Mouse (Mus musculus): ENCODE results near the gene Sost.

Sost gene

GRCm38 (mm10) chr11:101982981-101983411 is 16.2 kb upstream of the Sost start:
- DNase-seq = no peak

- no peak for DNase-seq
Measured at GRCm38 (mm10) chr11:101981850-101982249, 15.0 kb upstream of the Sost start.

DNA sequence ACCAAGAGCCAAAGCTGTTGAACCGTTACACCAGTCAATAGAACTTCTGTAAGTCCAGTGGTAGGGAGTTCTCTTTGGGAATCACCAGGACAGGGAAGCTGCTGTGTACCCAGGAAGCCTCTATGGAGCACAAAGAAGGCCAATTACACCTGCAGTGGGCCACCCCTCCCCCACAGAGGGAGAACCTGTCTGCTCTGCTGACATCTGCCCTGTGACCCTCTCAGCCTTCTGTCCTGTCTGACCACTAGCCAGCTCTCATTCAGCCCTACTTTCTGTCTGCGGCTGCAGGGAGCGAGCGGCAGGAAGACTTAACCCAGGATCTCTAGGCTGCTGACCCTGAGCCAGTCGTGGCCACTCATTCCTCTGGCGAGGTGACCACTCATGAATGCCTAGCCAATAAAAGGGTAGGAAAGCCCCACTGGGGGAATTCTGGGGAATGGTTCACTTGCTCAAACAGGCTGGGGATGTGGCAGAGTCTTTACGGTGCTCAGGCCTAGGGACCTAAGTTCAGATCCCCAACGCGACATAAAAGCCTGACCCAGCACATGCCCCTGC is 13.9 kb upstream of the Sost start:
- DNase-seq = no peak

- DNase-seq = no peak
Measured at GRCm38 (mm10) chr11:101979140-101979539, 12.3 kb upstream of the Sost start.

DNA sequence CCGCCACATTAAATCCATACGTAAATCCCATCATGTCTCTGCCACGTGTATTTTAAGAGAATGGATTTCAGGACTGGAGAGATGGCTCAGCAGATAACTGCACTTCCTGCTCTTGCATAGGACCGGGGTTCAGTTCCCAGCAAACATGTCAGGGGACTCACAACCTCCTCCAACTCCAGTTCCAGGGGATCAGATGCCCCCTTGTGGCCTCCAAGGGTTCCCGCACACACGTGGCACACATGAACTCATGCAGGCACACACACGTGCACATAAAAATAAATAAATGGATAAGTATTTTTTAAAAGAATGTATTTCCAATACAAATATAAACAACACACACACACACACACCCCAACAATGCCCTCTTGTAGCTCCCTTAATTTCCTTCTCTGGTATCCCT is 10.1 kb upstream of the Sost start:
- no peak for DNase-seq

DNA sequence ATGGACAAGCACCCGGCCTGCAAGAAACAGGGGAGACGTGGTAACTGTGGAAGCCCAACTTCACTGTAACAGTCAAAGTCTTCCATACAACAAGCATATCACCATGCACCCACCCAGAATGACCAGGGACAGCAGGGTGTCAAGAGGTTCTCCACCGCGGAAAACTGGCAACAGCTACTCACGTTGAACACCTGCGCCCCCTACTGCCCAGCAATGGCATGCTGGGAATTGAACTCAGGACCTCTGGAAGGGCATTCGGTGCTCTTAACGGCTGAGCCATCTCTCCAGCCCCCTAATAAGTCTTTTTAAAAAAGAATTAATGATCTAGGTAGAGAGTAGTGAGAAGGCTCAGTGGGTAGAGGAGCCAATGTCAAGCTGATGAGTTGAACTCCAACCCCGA is 8.1 kb upstream of the Sost start:
- DNase-seq = peak in 1 of 2 experiments; percentile 36

DNA sequence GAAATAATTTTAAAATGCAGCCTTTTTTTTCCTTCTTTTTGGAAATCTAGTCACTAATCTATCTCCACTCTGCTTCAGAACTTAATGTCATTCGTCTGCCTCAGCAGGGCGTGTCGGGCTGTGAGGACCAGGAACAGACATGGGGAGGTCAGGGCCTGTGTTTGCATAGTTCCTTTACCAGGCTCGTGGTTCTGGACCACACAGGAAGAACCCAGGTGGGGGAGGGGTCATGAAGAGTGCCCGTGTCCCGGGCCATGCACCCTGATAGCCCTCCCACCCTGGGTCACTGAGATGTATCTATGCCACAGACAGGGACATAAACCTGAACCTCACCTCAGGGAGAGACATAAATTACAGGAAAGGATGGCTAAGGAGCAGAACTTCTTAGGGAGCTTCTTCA is 7.4 kb upstream of the Sost start:
- no peak for DNase-seq

GRCm38 (mm10) chr11:101973496-101973895 is 6.7 kb upstream of the Sost start:
- no peak for DNase-seq

DNA sequence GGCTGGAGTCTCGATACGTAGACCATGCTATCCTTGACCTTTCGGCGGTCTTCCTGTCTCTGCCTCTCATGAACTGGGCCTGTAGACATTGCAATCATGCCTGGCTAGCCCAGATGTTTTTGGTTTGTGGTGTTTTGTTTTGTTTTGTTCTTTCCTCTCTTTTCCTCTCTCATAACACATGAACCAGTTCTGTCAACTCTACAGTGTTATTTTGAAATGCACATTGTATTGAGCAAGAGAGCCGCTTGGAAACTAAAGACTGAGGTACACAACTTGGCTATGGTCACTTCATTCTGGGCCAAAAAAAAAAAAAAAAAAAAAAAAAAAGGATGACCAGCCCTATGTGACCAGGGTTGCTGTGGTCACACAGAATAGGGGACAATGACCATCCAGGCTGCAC is 5.8 kb upstream of the Sost start:
- DNase-seq = no peak

- no peak for DNase-seq
Measured at GRCm38 (mm10) chr11:101972097-101972496, 5.3 kb upstream of the Sost start.

DNA sequence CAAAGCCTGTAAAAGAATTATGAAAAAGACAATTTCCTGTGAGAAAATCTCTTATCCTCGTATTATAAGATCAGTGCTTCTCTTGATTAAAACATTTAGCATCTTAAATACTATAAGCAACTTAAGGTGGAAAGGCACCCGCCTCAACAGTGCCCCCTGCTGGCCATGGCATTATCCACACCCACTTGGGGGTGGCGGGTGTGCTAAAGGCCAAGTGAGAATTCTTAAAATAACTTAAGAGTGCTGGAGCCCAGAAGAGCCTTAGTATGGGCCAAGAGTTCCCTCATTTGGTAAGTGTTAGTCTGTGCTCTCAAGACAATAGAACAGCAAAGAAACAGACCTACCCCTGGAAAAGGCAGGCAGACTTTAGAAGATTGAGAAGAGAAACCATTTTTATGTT is 4.6 kb upstream of the Sost start:
- DNase-seq = peak; percentile 83 to 85

DNA sequence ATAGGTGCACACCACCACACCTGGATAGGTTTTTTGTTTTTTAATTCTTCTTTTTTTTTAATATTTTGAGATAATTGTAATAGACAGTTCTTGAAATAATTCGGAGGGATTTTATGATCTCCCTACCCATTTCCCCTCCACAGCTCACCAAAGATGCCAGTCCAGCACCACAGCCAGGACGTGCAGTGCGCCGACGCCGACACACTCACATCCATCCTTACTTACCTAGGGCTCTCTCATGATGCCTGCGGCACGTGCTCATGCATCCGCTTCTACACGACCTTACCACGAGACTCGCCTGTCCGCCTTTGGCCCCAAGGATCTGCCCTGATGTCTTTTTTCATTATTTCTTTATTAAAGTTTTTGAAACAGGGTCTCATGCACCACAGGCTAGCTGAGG is 3.0 kb upstream of the Sost start:
- no peak for DNase-seq

- peak; percentile 84 to 85 for DNase-seq
Measured at GRCm38 (mm10) chr11:101968791-101969190, 2.0 kb upstream of the Sost start.

DNA sequence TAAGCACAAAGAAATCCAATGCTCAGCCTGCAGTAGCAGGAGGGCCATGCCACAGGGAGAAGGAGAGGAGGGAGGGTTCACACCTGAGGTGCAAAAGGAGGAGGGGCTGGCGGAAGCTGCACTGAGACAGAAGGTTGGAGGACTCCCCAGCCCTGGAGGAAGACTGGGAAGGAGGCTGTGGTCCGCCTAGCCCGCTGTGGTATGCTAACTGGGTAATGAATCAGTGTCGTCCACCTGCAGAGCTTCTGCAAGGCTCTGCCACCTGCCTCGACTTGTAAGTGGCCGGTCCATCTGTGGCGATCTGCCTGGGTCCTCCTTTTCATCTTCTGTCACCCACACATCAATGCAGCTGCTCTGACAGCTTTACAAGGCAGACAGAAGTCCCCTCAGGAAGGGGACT is 1.5 kb upstream of the Sost start:
- no peak for DNase-seq

DNA sequence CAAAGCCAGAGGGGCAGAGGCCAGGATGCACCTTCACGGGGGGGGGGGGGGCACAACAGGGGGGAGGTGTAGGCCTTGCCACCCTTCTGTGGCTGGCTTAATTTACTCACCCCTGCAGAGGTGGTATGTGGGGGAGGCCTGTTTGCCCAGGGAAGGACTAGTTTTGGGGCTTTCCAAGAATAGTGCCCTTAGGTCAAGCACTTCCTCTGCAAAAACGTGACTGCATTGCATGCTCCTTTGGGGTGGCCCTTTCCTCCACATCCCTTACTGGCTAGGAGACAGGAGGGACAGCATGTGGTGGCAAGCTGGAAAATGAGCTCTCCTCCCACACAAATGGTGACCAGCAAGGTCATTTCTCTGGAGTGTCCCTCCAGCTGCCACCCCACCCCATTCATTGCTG is 1.3 kb downstream of the Sost start:
- peak; percentile 13 to 30 for DNase-seq

- no peak for DNase-seq
Measured at GRCm38 (mm10) chr11:101964647-101965046, 2.2 kb downstream of the Sost start.

GRCm38 (mm10) chr11:101963473-101964291 is 3.1 kb downstream of the Sost start:
- DNase-seq = peak; percentile 41 to 50

GRCm38 (mm10) chr11:101963043-101963442 is 3.8 kb downstream of the Sost start:
- DNase-seq = peak in 1 of 2 experiments; percentile 12

DNA sequence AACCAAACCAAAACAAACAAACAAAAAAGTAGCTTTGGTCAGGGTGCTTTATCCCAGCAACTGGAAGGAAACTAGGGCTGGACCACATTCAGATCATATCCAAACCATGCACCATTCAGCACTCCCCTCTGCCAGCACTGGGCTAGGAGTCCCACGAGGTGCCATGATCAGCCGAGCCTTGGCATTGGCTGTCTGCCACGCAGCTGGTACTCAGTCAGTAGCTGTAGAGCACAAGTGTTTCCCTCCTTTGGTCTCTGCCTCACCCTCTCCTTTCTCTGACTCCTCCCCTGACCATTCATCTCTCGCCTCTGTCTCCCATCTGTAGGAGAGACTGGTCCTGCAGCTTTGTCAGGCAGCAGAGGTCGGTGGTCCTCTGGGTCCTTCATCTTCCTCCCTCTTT is 9.3 kb downstream of the Sost start:
- DNase-seq = no peak

DNA sequence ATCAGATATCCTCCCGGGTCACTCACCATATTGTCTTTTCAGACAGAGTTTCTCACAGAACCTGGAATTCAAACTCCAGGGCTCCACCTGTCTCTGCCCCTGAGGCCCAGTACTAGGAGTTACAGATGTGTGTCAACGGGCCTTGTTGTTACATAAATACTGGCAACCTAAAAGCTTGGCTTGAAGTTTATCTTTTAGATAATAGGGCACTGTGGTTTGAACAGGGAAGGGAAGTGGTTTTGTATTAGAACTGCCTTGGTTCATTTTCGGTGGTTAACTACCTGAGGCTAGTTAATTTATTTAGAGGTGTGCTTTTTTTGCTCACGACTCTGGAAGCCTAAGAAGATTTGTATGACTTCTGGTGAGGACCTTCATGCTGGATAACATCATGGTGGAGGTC is 13.4 kb downstream of the Sost start:
- no peak for DNase-seq

DNA sequence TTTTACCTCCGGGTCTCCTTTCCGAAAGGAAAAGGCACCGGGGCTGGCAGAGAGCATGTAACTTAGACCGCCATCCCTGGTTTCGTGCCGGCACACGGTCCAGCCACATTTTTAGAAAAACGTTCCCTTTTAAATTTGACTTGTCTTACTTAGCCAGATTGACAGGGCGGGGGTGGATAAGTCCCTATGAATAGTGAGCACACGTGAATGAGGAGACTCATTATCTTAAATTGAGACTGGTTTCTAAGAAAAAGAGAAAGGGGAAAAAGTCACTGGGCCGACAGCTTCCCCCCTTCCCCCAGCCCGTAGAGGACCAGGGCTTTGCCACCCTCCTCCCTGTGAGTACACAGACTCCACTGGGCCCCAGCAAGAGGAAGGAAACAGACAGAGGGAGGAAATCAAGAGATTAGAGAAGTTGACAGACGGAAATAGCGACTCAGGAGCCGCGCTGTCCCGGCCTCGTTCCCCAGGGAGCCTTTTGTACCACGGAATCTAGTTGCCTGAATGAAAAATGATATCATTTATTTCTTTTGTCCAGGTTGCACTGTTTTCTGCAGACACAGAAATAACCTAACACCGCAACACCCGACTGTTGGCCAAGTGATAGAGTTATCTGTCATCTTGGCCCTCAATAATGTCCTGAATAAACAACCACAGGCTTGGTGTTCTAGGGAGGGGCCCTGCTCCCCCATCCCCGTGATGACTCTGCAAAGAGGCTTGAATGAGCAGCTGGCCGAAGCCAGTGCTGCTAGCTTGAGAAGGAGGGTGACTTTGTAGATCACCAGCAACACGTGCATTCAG is 14.1 kb downstream of the Sost start:
- DNase-seq = peak; percentile 54 to 65

- no peak for DNase-seq
Measured at GRCm38 (mm10) chr11:101950021-101950420, 16.8 kb downstream of the Sost start.

GRCm38 (mm10) chr11:101946525-101946924 is 20.3 kb downstream of the Sost start:
- DNase-seq = no peak

GRCm38 (mm10) chr11:101943055-101943454 is 23.8 kb downstream of the Sost start:
- DNase-seq = no peak
